Mouse (Mus musculus) heart, embryonic 15.5 days (tissue): ENCODE results near the gene Cd27. TPM values are rescaled to one million over a fixed set of nuclear protein-coding genes. Genes with fewer than 3 reads are reported as not detected.

Experiments used
- ATAC-seq: fragments of 200-750 bp; cut with Nextera tagmentation; replicated peaks from 2 replicates; pipeline ENCODE4 v1.8.0; 2017; ENCODE audit warnings: low read depth, moderate TSS enrichment; ENCODE audit not compliant: insufficient number of reproducible peaks, insufficient read depth, low FRiP score
- H3K27ac ChIP-seq: fragments of 300-500 bp; sonication (generic); 2 replicates; pipeline ENCODE4 v1.5.1; 2015; ENCODE audit warnings: mild to moderate bottlenecking, inconsistent platforms
- H3K27me3 ChIP-seq: fragments of 300-500 bp; sonication (generic); 2 replicates; pipeline ENCODE4 v1.6.1; 2015; ENCODE audit warnings: inconsistent platforms
- H3K36me3 ChIP-seq: fragments of 300-500 bp; sonication (generic); 2 replicates; pipeline ENCODE4 v1.6.1; 2015; ENCODE audit warnings: mild to moderate bottlenecking, inconsistent platforms
- H3K4me1 ChIP-seq: fragments of 300-500 bp; sonication (generic); replicated peaks from 2 replicates; pipeline ENCODE4 v1.6.1; 2015; ENCODE audit warnings: inconsistent platforms
- H3K4me2 ChIP-seq: fragments of 300-500 bp; sonication (generic); 2 replicates; pipeline ENCODE4 v1.6.1; 2015; ENCODE audit warnings: inconsistent platforms, mild to moderate bottlenecking, moderate library complexity
- H3K4me3 ChIP-seq: fragments of 300-500 bp; sonication (generic); 2 replicates; pipeline ENCODE4 v1.5.1; 2015; ENCODE audit warnings: mild to moderate bottlenecking, inconsistent platforms
- H3K9ac ChIP-seq: fragments of 300-500 bp; sonication (generic); 2 replicates; pipeline ENCODE4 v1.6.1; 2015; ENCODE audit warnings: mild to moderate bottlenecking, inconsistent platforms
- H3K9me3 ChIP-seq: fragments of 300-500 bp; sonication (generic); replicated peaks from 2 replicates; pipeline ENCODE4 v1.6.1; 2016; ENCODE audit warnings: inconsistent platforms
- WGBS: fragments of 180-500 bp; shearing (Covaris S2); methylation state at CpG from one replicate; pipeline ENCODE4 v1.1.7; 2015; ENCODE audit warnings: mixed read lengths; 5-methylcytosine and 5-hydroxymethylcytosine counted together
- polyA plus RNA-seq: library from polyadenylated mRNA; unstranded; fragments of >200 nt; fragmentation: Nextera tagmentation; extraction: Ambion mirVana; gene quantifications from 2 replicates; pipeline ENCODE4 v1.2.1, GENCODE M21; 2015

Cd27 gene
- polyA plus RNA-seq, 1 experiment from 2014 or later = 2.0 TPM

GRCm38 (mm10) chr6:125241566-125241965 lies 4.8 kb upstream of the Cd27 start:
- no peaks in the 10 kb centered on the region for H3K9me3 ChIP-seq
- no peak overlapping the region for H3K4me3 ChIP-seq
- H3K4me2 ChIP-seq = no peak overlapping the region
- WGBS = 73% methylated on average over 8 of the region's 8 CpGs
- no peak; the same call in 1 of the 2 replicates for ATAC-seq
- H3K27ac ChIP-seq = no peak overlapping the region
- no peaks in the 10 kb centered on the region for H3K27me3 ChIP-seq
- H3K36me3 ChIP-seq = no peaks in the 10 kb centered on the region
- H3K4me1 ChIP-seq = no peaks in the 10 kb centered on the region
- H3K9ac ChIP-seq = no peak overlapping the region

- Histone ChIP-seq H3K4me2 (no peak overlapping the region), H3K9ac (no peak overlapping the region), H3K27ac (no peak overlapping the region), H3K36me3 (no peaks in the 10 kb centered on the region), H3K4me1 (no peaks in the 10 kb centered on the region), H3K9me3 (no peaks in the 10 kb centered on the region), H3K27me3 (no peaks in the 10 kb centered on the region), H3K4me3 (no peak overlapping the region)
- 67% methylated on average over 5 of the region's 5 CpGs for WGBS
- ATAC-seq = no peak
These were observed 3.8 kb upstream of the Cd27 start for GRCm38 (mm10) chr6:125240617-125241016.

GRCm38 (mm10) chr6:125239547-125239946 lies 2.7 kb upstream of the Cd27 start:
- H3K27ac ChIP-seq = no peak overlapping the region
- no peak overlapping the region for H3K4me2 ChIP-seq
- H3K36me3 ChIP-seq = no peaks in the 10 kb centered on the region
- H3K4me1 ChIP-seq = peaks cover 1% of the 10 kb centered on the region; the same call in 1 of the 2 replicates
- H3K27me3 ChIP-seq = no peaks in the 10 kb centered on the region
- H3K4me3 ChIP-seq = no peak overlapping the region
- no peak overlapping the region for H3K9ac ChIP-seq
- no peak for ATAC-seq
- no peaks in the 10 kb centered on the region for H3K9me3 ChIP-seq
- 88% methylated on average over 5 of the region's 5 CpGs for WGBS

- no peak overlapping the region for H3K9ac ChIP-seq
These were observed 1.6 kb upstream of the Cd27 start for GRCm38 (mm10) chr6:125238396-125238795.

GRCm38 (mm10) chr6:125237421-125237820 lies 611 bp upstream of the Cd27 start:
- no peak overlapping the region for H3K4me3 ChIP-seq
- ATAC-seq = no peak
- H3K9me3 ChIP-seq = no peaks in the 10 kb centered on the region
- H3K9ac ChIP-seq = no peak overlapping the region
- peaks cover 21% of the 10 kb centered on the region for H3K4me1 ChIP-seq
- no peaks in the 10 kb centered on the region for H3K27me3 ChIP-seq
- H3K36me3 ChIP-seq = no peaks in the 10 kb centered on the region
- no peak overlapping the region for H3K27ac ChIP-seq
- 72% methylated on average over 4 of the region's 4 CpGs for WGBS
- H3K4me2 ChIP-seq = no peak overlapping the region

More at GRCm38 (mm10) chr6:125238396-125238795, 1.6 kb upstream of the Cd27 start:
- no peak overlapping the region for H3K4me3 ChIP-seq
- no peaks in the 10 kb centered on the region for H3K9me3 ChIP-seq
- H3K4me2 ChIP-seq = no peak overlapping the region
- no peaks in the 10 kb centered on the region for H3K36me3 ChIP-seq
- WGBS = 41% methylated on average over 6 of the region's 6 CpGs
- peaks cover 13% of the 10 kb centered on the region for H3K4me1 ChIP-seq
- ATAC-seq = no peak
- H3K27me3 ChIP-seq = no peaks in the 10 kb centered on the region
- H3K27ac ChIP-seq = no peak overlapping the region

- H3K4me3 ChIP-seq = peak overlapping the region; percentile 22; the same call in 1 of the 2 replicates
- H3K4me1 ChIP-seq = peaks cover 29% of the 10 kb centered on the region
- H3K27ac ChIP-seq = no peak overlapping the region
- WGBS = 66% methylated on average over 6 of the region's 6 CpGs
- H3K4me2 ChIP-seq = no peak overlapping the region
- no peak overlapping the region for H3K9ac ChIP-seq
- H3K9me3 ChIP-seq = no peaks in the 10 kb centered on the region
- H3K27me3 ChIP-seq = no peaks in the 10 kb centered on the region
- no peak for ATAC-seq
- no peaks in the 10 kb centered on the region for H3K36me3 ChIP-seq
These were observed 469 bp downstream of the Cd27 start for GRCm38 (mm10) chr6:125236341-125236740.

- Histone ChIP-seq H3K9ac (0 out of 2 replicates have a peak overlapping the region, but pooled peaks have one; percentile 16), H3K9me3 (no peaks in the 10 kb centered on the region), H3K4me1 (peaks cover 34% of the 10 kb centered on the region), H3K27me3 (no peaks in the 10 kb centered on the region), H3K4me3 (peak overlapping the region; percentile 12; the same call in 1 of the 2 replicates), H3K36me3 (no peaks in the 10 kb centered on the region), H3K27ac (peak overlapping the region; percentile 62), H3K4me2 (peak overlapping the region; percentile 35; the same call in 1 of the 2 replicates)
- WGBS = 49% methylated on average over 5 of the region's 5 CpGs
- no peak; the same call in 1 of the 2 replicates for ATAC-seq
These were observed 2.3 kb downstream of the Cd27 start for GRCm38 (mm10) chr6:125234520-125234828.

GRCm38 (mm10) chr6:125233816-125234519 lies 2.8 kb downstream of the Cd27 start:
- Histone ChIP-seq H3K9ac (0 out of 2 replicates have a peak overlapping the region, but pooled peaks have one; percentile 16), H3K4me1 (peaks cover 34% of the 10 kb centered on the region), H3K9me3 (no peaks in the 10 kb centered on the region), H3K27ac (peak overlapping the region; percentile 62), H3K36me3 (no peaks in the 10 kb centered on the region), H3K27me3 (no peaks in the 10 kb centered on the region), H3K4me3 (peak overlapping the region; percentile 12; the same call in 1 of the 2 replicates), H3K4me2 (peak overlapping the region; percentile 35; the same call in 1 of the 2 replicates)
- peak; percentile 8 for ATAC-seq
- 43% methylated on average over 7 of the region's 7 CpGs for WGBS

- H3K27me3 ChIP-seq = no peaks in the 10 kb centered on the region
- no peak overlapping the region for H3K9ac ChIP-seq
- ATAC-seq = no peak
- H3K36me3 ChIP-seq = no peaks in the 10 kb centered on the region
- no peaks in the 10 kb centered on the region for H3K9me3 ChIP-seq
- peak overlapping the region; percentile 70 for H3K4me3 ChIP-seq
- WGBS = 76% methylated on average over 6 of the region's 6 CpGs
- H3K4me2 ChIP-seq = peak overlapping the region; percentile 95
- peak overlapping the region; percentile 89; the same call in 1 of the 2 replicates for H3K27ac ChIP-seq
- peaks cover 34% of the 10 kb centered on the region for H3K4me1 ChIP-seq
These were observed 4.3 kb downstream of the Cd27 start for GRCm38 (mm10) chr6:125232516-125232915.

GRCm38 (mm10) chr6:125232045-125232437 lies 4.8 kb downstream of the Cd27 start:
- no peaks in the 10 kb centered on the region for H3K27me3 ChIP-seq
- no peak for ATAC-seq
- peaks cover 34% of the 10 kb centered on the region for H3K4me1 ChIP-seq
- 58% methylated on average over 4 of the region's 4 CpGs for WGBS
- H3K4me2 ChIP-seq = peak overlapping the region; percentile 95
- H3K36me3 ChIP-seq = no peaks in the 10 kb centered on the region
- peak overlapping the region; percentile 89 for H3K27ac ChIP-seq
- H3K9ac ChIP-seq = peak overlapping the region; percentile 85
- H3K9me3 ChIP-seq = no peaks in the 10 kb centered on the region
- peak overlapping the region; percentile 70 for H3K4me3 ChIP-seq

GRCm38 (mm10) chr6:125231117-125232044 lies 5.4 kb downstream of the Cd27 start, which contains the start of gene Tapbpl:
Gene Tapbpl, minus strand, starts transcription at chr6:125231860.
- H3K9me3 ChIP-seq = no peaks in the 10 kb centered on the region

More at GRCm38 (mm10) chr6:125231117-125232044, 5.4 kb downstream of the Cd27 start, which contains the start of gene Tapbpl:
- ATAC-seq = peak; percentile 62
- Histone ChIP-seq H3K4me1 (peaks cover 34% of the 10 kb centered on the region), H3K27me3 (no peaks in the 10 kb centered on the region), H3K9ac (peak within 1 kb of the TSS; percentile 85), H3K4me3 (peak within 1 kb of the TSS; percentile 70), H3K27ac (peak within 1 kb of the TSS; percentile 89), H3K4me2 (peak within 1 kb of the TSS; percentile 95), H3K36me3 (no peaks in the 10 kb centered on the region)
- under 1% methylated on average over 16 of the region's 16 CpGs for WGBS
